Mouse (Mus musculus): Measurements from ENCODE around the gene Sinhcaf.
"Not testable (repeated sequence)": the region's sequence is repeated elsewhere in the genome, so short reads cannot be mapped to it uniquely, and the experiment has no call there.

Sinhcaf gene

GRCm38 (mm10) chr6:148945509-148946408 is 508 bp downstream of the Sinhcaf start:
- DNase-seq (ENCODE audit: low spot score in 2 of 2), result peak; percentile 21 to 34

GRCm38 (mm10) chr6:148944767-148945508 is 1.3 kb downstream of the Sinhcaf start:
- DNase-seq (ENCODE audit: low spot score in 2 of 2), result peak; percentile 53 to 61

GRCm38 (mm10) chr6:148944344-148944766 is 1.9 kb downstream of the Sinhcaf start:
- DNase-seq (ENCODE audit: low spot score in 2 of 2), result no peak

- DNase-seq (ENCODE audit: low spot score in 2 of 2), result no peak
Measured at GRCm38 (mm10) chr6:148943695-148944094, 2.6 kb downstream of the Sinhcaf start.

GRCm38 (mm10) chr6:148942406-148942805 is 3.9 kb downstream of the Sinhcaf start:
- no peak for DNase-seq (ENCODE audit: low spot score in 2 of 2)

- no peak for DNase-seq (ENCODE audit: low spot score in 2 of 2)
Measured at GRCm38 (mm10) chr6:148941880-148942279, 4.4 kb downstream of the Sinhcaf start.

- peak in 1 of 2 experiments; percentile 43 for DNase-seq (ENCODE audit: low spot score in 2 of 2)
Measured at GRCm38 (mm10) chr6:148940383-148940782, 5.9 kb downstream of the Sinhcaf start.

GRCm38 (mm10) chr6:148937693-148938092 is 8.6 kb downstream of the Sinhcaf start:
- DNase-seq (ENCODE audit: low spot score in 2 of 2), result no peak

GRCm38 (mm10) chr6:148934961-148935590 is 11.2 kb downstream of the Sinhcaf start:
- no peak for DNase-seq (ENCODE audit: low spot score in 2 of 2)

- peak in 1 of 2 experiments; percentile 21 for DNase-seq (ENCODE audit: low spot score in 2 of 2)
Measured at GRCm38 (mm10) chr6:148931281-148931680, 15.0 kb downstream of the Sinhcaf start.

- no peak for DNase-seq (ENCODE audit: low spot score in 2 of 2)
Measured at GRCm38 (mm10) chr6:148918841-148919398, 27.3 kb downstream of the Sinhcaf start.

- DNase-seq (ENCODE audit: low spot score in 2 of 2), result no peak
Measured at GRCm38 (mm10) chr6:148917672-148918071, 28.6 kb downstream of the Sinhcaf start.

GRCm38 (mm10) chr6:148916817-148917216 is 29.4 kb downstream of the Sinhcaf start:
- no peak for DNase-seq (ENCODE audit: low spot score in 2 of 2)

- DNase-seq (ENCODE audit: low spot score in 2 of 2), result peak; percentile 33 to 54
Measured at GRCm38 (mm10) chr6:148913938-148914337, 32.3 kb downstream of the Sinhcaf start.

GRCm38 (mm10) chr6:148911906-148912305 is 34.4 kb downstream of the Sinhcaf start:
- DNase-seq (ENCODE audit: low spot score in 2 of 2), result not testable (repeated sequence)

GRCm38 (mm10) chr6:148906958-148907357 is 39.3 kb downstream of the Sinhcaf start:
- DNase-seq (ENCODE audit: low spot score in 2 of 2), result no peak

GRCm38 (mm10) chr6:148902728-148903127 is 43.5 kb downstream of the Sinhcaf start:
- no peak for DNase-seq (ENCODE audit: low spot score in 2 of 2)

- DNase-seq (ENCODE audit: low spot score in 2 of 2), result no peak
Measured at GRCm38 (mm10) chr6:148896507-148896851, 49.8 kb downstream of the Sinhcaf start.

- DNase-seq (ENCODE audit: low spot score in 2 of 2), result peak; percentile 92 to 93
Measured at GRCm38 (mm10) chr6:148895773-148896506, 50.3 kb downstream of the Sinhcaf start, which contains the start of gene Caprin2. TSS of gene Caprin2 (minus strand) at chr6:148896237.

- DNase-seq (ENCODE audit: low spot score in 2 of 2), result no peak
Measured at GRCm38 (mm10) chr6:148894888-148895772, 51.1 kb downstream of the Sinhcaf start.
